Mouse (Mus musculus) cerebellum, postnatal 36 days (tissue): ENCODE measurements around the gene Hlcs.

Source experiments
- DNase-seq, 2 experiments: peaks; one replicate each; pipeline ENCODE4 v3.0.0; 2021 to 2022; ENCODE audit warnings: mixed read lengths in 2 of 2

The Hlcs gene

DNA sequence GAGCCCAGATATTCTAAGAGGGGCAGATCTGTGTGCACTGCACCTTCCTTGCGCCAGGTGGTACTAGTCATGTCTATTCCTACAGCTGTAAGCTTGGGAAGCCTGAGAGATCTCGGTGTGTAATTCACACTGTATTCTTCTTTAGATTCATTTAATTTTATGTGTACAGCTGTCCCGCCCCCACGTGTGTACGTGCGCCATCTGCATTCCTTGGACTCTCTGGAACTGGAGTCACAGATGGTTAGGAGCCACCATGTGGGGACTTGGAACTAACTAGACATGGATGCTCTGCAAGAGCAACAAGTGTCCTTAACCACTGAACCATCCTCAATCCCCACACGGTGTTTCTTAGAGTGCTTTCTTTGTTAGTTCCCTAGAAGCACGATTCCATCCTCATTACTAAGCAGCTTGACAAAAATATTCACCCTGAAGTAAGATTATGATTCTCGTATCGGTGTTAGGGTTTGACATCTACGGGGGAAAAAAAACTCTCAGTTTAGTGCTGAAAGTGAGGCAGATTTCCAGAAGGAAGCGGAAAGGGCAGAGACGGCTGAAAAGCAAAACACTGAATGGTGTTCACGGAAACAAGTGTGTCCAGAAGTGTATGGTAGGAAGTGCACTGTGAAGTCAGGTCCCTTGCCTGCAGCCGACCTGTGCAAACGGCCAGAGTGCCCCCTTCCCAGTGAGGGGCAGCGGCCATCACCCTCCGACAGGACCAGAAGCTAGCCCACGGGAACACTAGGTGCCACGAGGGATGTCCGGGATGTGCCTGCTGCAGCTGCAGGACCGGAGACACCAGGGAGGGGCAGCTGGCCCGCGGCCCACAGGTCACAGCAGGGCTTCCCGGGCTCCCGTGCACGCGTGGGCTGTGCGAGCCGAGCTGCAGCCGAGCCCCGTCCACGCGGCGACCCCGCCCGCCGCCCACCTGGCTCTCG lies 24.0 kb downstream of the Hlcs start:
- DNase-seq, result peak; percentile 47 to 51

DNA sequence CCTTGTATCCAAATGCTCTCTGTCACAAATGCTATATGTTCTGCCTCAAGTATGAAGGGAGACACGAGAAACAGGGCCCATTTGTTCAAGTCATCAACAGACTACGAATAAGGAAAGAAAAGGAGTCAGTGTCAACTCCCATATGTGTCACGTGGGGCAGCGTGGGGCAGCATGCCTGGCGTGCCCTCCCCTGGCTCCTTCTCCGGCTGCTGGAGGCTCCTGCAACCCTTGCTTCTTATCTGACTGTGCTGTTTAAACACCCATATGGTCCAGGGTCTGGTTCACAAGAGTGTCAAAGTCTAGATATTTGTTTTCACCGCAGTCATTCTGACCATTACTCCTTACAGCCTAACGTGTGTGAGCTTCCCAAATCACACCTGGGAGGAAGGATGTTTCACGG lies 25.5 kb downstream of the Hlcs start:
- no peak for DNase-seq

DNA sequence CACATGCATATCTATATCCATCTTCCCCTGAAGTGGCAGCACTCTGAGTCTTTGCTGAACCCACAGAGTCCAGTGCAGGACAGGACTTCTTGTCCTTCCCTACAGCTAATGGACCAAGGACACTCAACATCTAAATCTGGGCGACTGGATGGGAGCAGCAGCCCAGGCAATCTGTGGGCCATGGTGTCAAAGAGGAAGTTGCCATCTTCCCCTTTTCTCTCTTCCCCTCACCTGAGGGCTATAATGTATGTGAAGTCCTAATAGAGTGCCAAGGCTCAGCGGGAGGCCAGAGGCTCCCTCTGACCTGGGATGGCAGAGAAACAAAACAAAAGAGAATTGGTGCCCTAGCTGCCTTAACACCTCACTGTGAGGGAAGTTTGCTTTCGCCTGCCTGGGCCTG lies 29.4 kb downstream of the Hlcs start:
- no peak for DNase-seq

GRCm38 (mm10) chr16:94270826-94271225 lies 42.5 kb downstream of the Hlcs start:
- no peak for DNase-seq

GRCm38 (mm10) chr16:94269635-94270034 lies 43.7 kb downstream of the Hlcs start:
- peak; percentile 92 to 96 for DNase-seq

- no peak for DNase-seq
Measured at GRCm38 (mm10) chr16:94268205-94268604, 45.2 kb downstream of the Hlcs start.

DNA sequence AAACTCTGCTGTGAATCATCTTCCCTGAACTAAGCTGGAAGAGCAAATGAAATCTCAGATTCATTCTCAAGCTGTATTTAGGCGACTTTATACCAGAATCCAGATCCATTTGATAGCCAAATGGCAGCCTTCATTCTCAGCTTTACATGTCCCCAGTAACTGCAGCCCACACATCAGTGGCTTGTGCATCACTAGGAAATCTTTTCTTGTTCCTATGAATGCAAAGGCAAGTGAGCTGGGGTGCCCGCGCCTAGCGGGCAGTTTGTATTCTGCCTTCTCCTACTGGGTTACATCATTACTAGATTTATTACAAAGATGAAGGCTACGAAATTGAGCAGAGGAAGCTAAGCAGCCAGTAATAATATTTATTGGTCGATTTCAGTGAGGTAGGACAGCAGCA lies 48.8 kb downstream of the Hlcs start:
- no peak for DNase-seq

GRCm38 (mm10) chr16:94262501-94262900 lies 50.9 kb downstream of the Hlcs start:
- no peak for DNase-seq

GRCm38 (mm10) chr16:94260938-94261630 lies 52.3 kb downstream of the Hlcs start:
- DNase-seq, result no peak

DNA sequence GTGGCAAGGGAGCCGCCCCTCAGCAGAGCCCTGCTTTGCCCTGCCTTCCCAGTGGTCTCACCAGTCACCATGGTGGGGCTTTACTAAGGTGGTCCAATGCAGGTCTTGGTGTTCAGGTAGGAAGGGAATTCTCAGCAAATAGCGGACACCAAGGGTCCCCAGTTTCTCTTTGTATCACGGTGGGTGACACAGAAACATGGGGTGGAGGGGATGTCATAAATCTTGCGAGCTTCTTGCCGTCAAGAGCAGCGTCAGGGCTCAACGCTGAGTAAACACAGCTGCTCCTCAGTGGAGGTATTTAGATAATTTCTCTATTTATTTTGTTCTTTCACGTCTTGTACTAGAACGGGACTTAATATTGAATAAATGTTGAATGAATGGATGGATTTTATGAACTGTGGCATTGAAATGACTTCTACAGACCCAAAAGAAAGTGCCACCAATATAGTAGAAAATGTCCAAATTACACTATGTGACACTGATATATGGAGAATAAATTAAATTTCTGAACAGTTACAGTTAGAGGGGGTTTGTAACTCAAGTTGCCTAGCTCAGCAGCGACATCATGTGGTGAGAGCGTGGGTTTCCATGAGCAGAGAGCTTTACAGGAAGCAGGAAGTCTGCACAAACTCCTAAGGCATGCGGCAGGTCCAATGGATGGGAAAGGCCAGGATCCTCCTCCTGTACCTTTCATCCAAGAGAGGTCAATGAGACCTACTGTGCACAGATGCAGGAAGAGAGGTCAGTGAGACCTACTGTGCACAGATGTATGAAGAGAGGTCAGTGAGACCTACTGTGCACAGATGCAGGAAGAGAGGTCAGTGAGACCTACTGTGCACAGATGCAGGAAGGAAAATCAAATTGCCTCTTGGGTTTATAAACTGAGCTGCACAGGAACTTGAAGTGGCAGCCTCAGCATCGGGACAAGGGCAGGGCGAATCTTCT lies 54.7 kb downstream of the Hlcs start:
- DNase-seq, result peak; percentile 66 to 68

DNA sequence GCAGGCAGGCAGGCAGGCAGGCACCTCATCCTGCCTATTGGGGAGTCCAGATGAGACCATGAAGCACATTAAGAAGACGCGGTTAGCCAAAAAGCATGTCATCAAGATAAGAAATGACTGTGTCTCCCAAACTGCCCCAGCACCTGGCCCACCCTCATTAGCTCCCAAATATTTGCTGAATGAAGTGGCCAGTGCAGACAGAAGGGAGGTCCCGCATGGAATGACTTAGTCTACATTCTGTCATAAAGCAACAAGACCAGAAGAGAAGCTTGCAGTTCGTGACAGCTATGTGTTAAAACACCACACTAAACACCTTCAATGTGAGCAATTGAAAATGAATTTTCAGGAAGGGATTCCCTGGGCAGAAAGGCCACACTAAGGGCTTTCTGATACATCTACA lies 57.8 kb downstream of the Hlcs start:
- no peak for DNase-seq

GRCm38 (mm10) chr16:94255035-94255434 lies 58.3 kb downstream of the Hlcs start:
- no peak for DNase-seq

DNA sequence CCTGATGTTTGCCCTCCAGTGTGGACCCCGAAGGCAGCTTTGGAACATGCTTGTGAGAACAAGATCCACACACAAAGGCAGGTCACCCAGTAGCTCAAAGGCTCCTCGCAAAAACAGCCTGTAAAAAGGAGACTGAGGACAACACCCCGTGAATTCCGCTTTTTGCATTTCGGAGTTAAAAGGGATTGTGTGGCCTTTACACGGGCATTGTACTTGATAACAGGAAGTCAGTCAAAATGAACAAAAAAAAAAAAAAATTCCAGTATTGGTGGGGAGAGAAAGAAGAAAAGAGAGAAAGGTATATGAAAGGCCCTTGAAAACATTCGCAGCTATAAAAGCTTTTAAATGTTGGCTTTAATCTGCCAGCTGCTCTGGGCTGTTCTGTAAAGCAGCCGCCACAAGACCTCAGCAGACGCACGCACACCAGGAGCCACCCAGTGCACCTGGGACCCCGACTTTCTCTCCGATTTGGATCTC lies 58.9 kb downstream of the Hlcs start:
- no peak for DNase-seq

DNA sequence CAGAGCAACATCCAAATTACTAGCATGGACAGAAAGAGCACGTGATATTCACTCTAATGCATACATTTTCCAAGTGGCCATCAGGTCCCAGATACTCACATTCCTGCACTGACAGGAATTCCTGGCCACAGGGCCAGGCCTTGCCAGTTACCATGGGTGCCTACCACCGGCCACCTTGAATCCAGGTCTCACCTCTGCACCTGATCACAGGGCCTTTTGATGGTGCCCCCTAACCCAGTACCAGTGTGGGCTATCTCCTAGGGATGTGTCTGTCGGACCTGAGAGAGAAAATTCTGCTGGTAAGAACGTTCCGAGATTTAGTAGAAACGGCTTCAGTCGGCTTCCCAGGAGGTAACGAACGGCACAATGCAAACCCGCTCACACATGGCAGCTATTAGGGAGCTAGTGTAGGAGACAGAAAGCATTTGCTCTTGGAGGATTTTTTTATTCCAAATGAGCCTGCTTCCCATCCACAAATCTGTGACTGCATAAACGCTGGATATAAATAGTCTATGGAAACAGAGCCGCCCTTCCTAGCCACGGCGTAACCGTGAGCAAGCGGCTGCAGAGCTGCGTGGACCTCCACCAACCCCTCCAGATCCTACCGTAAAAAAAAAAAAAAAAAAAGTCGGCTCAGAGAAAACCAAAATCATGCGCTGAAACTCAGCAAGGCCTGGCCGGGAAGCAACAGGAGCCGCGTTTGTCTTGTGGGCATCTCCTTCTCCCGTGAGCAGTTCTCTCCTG lies 59.5 kb downstream of the Hlcs start:
- no peak for DNase-seq

DNA sequence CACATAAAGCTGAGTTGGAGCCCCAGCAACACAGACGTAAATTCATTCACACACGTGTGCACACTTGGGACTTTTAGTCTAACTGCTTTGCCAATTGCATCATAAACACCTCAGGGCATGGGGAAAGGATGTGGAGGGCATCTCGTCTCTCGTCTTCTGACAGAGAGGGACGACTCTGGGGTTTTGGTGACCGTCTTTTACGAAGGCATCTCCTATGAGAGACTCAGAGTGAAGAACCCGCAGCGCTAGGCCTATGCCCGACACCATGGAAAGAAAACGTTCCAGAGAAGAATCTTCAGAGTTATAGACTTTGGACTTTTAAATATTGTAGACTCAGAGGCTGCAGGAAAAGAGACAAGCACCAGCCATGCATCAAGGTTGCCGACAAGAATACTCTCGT lies 61.6 kb downstream of the Hlcs start:
- no peak for DNase-seq

DNA sequence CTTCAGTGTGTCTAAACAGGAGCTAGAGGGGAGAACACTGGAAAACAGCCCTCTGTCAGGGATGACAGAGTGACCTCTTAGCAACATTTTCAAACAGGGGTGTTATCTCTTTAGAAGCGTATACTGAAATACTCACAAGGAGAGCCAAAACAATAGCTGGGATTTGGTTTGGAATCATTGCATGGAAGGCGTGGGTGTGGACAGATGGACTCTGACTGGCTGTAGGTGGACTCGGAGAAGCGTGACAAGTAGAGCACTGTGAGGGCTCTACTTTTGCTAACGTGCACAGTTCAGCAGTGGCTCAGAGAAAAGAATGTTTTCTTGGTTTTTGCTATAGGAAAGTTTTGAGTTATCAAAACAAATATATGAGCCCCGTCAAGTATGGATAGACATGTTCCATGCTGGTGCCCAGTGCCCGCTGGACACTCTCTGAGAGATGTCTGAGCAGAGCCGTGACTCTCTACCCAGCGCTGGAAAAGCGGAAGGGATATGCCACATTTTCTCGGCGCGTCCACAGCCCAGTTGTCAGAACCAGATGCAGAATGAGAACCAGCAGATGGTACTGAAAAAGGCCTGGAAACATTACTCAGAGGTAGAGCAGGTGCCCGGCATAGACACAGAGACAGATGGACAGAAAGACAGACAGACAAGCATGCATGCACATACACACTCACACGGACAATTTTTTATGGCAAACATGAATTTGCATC lies 62.6 kb downstream of the Hlcs start:
- no peak for DNase-seq

- no peak for DNase-seq
Measured at GRCm38 (mm10) chr16:94250136-94250535, 63.2 kb downstream of the Hlcs start.

- DNase-seq, result no peak
Measured at GRCm38 (mm10) chr16:94249666-94250065, 63.7 kb downstream of the Hlcs start.

GRCm38 (mm10) chr16:94248721-94249120 lies 64.7 kb downstream of the Hlcs start:
- DNase-seq, result no peak

- no peak for DNase-seq
Measured at GRCm38 (mm10) chr16:94246976-94247375, 66.4 kb downstream of the Hlcs start.

- no peak for DNase-seq
Measured at GRCm38 (mm10) chr16:94246058-94246784, 67.2 kb downstream of the Hlcs start.
